Mouse (Mus musculus) liver, postnatal 0 days (tissue): ENCODE data around the gene Lrmp.

Experiments used
- CTCF ChIP-seq: sonication (generic); IDR thresholded peaks from 2 replicates; pipeline ENCODE4 v1.5.1; 2016; ENCODE audit warnings: antibody characterized with exemption, low read depth
- EP300 ChIP-seq: IDR thresholded peaks from 2 replicates; pipeline ENCODE4 v1.6.1; 2016; ENCODE audit warnings: antibody characterized with exemption, low read depth, mild to moderate bottlenecking

- no peak for TF ChIP-seq CTCF
- no peak for TF ChIP-seq EP300
Observed at GRCm38 (mm10) chr6:145140706-145141105, 25.3 kb downstream of the Lrmp start.
